10 mouse cellular contexts compared by ENCODE assay signal in the genomic region with DNA sequence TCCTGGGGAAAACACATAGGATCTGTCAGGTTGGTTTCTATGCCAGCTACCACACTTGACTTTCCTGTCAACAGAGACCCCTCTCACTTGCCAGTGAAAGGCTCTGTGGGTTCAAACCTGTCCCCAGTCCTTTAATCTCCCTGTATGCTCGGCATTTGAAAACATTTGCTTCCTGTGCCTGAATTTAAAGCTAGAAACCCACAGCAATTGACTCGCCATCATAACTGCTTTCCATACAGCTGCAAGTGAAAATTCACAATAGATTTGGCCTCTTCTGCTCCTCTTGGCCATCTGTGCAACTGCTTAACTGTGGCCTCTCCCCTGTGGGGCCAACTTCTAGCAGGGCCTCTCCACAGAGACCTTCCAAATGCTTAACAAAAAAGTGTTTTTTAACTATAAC.
DNase-seq lines count a peak whose midpoint lies in the region; ATAC-seq and TF ChIP-seq lines count a peak whose summit lies in the region.
"Had no signal": no experiment of that assay in that cellular context is flagged by ENCODE, and none has a peak within 500 bp of the region (broad histone marks: within the 10 kb centered on the region; RNA-seq: fewer than 3 reads in every experiment).

No protein-coding gene starts in this region.

- DNase-seq in heart, postnatal 4 days = no peak
- DNase-seq in embryonic facial prominence, embryonic 10.5 days (ENCODE audit: low spot score) = no peak
- no peak for DNase-seq in heart, postnatal 0 days (ENCODE audit: low spot score)
- DNase-seq in midbrain, embryonic 11.5 days (ENCODE audit: low spot score, missing footprints) = peak; percentile 89
- no peak for DNase-seq in testis, postnatal 14 days (ENCODE audit: low spot score)
- DNase-seq in cerebellum, adult 2 months = no peak
- no peak for DNase-seq in kidney, postnatal 25 days
- DNase-seq: kidney, adult 2 months had no signal

- no peaks in the 10 kb centered on the region for H3K36me3 ChIP-seq in heart, embryonic 11.5 days (ENCODE audit: control insufficient read depth, insufficient read depth, low read length)
- H3K36me3 ChIP-seq in embryonic facial prominence, embryonic 10.5 days (replicated peaks) = no peaks in the 10 kb centered on the region
- no peaks in the 10 kb centered on the region for H3K36me3 ChIP-seq in heart, postnatal 0 days (replicated peaks; ENCODE audit: control insufficient read depth, insufficient read depth, low read length)
- H3K36me3 ChIP-seq in midbrain, embryonic 11.5 days (ENCODE audit: control insufficient read depth, insufficient read depth, low read length) = no peaks in the 10 kb centered on the region

- H3K4me1 ChIP-seq in heart, embryonic 11.5 days (ENCODE audit: control insufficient read depth, insufficient read depth, low read length) = peaks cover 18% of the 10 kb centered on the region
- H3K4me1 ChIP-seq in embryonic facial prominence, embryonic 10.5 days = peaks cover 54% of the 10 kb centered on the region
- peaks cover 19% of the 10 kb centered on the region; the same call in 1 of the 2 replicates for H3K4me1 ChIP-seq in heart, postnatal 0 days (ENCODE audit: control insufficient read depth, insufficient read depth)
- H3K4me1 ChIP-seq in midbrain, embryonic 11.5 days (ENCODE audit: control insufficient read depth, insufficient read depth, low read length) = peaks cover 21% of the 10 kb centered on the region
- H3K4me1 ChIP-seq in cerebellum, adult 2 months (ENCODE audit: control insufficient read depth, insufficient read depth, low read length) = peaks cover 7% of the 10 kb centered on the region

- no peak for TF ChIP-seq POLR2A in cerebellum, adult 2 months (IDR thresholded peaks at IDR 0.05; ENCODE audit: borderline replicate concordance, insufficient read depth, low read length)

- peak overlapping the region; percentile 75 for H3K27ac ChIP-seq in heart, embryonic 11.5 days (ENCODE audit: low read depth, low read length)
- peak overlapping the region; percentile 85 for H3K27ac ChIP-seq in embryonic facial prominence, embryonic 10.5 days (replicated peaks)
- H3K27ac ChIP-seq in heart, postnatal 0 days (ENCODE audit: low read depth) = peak overlapping the region; percentile 77
- peak overlapping the region; percentile 90 for H3K27ac ChIP-seq in midbrain, embryonic 11.5 days (ENCODE audit: low read depth, low read length)
- no peak overlapping the region for H3K27ac ChIP-seq in cerebellum, adult 2 months (ENCODE audit: insufficient read depth, low read length)
- H3K27ac ChIP-seq: liver, embryonic 14.5 days had no signal

- no peak for TF ChIP-seq EP300 in heart, postnatal 0 days (IDR thresholded peaks at IDR 0.05; ENCODE audit: low read depth)

- peak overlapping the region; percentile 38; the same call in 1 of the 2 replicates for H3K4me2 ChIP-seq in heart, embryonic 11.5 days
- no peak overlapping the region for H3K4me2 ChIP-seq in heart, postnatal 0 days (ENCODE audit: low read depth, low read length)
- H3K4me2 ChIP-seq in midbrain, embryonic 11.5 days = no peak overlapping the region

- no peak for ATAC-seq in heart, embryonic 11.5 days (replicated peaks; ENCODE audit: insufficient number of reproducible peaks, low FRiP score, low TSS enrichment)
- ATAC-seq in heart, postnatal 0 days (ENCODE audit: insufficient read depth, low read depth) = no peak
- 0 out of 2 replicates have a peak, but pooled peaks have one; percentile 47 for ATAC-seq in midbrain, embryonic 11.5 days (ENCODE audit: low FRiP score)

- WGBS in heart, embryonic 11.5 days (ENCODE audit: insufficient replicate concordance) = 41% methylated on average over 2 of the region's 2 CpGs
- 36% methylated on average over 2 of the region's 2 CpGs for WGBS in embryonic facial prominence, embryonic 10.5 days
- WGBS in heart, postnatal 0 days = 46% methylated on average over 2 of the region's 2 CpGs
- WGBS in midbrain, embryonic 11.5 days = 29% methylated on average over 2 of the region's 2 CpGs
- WGBS in cerebellum, adult 2 months = 80% methylated on average over 2 of the region's 2 CpGs

- no peak overlapping the region for H3K4me3 ChIP-seq in heart, embryonic 11.5 days (ENCODE audit: low read depth, low read length)
- no peak overlapping the region for H3K4me3 ChIP-seq in embryonic facial prominence, embryonic 10.5 days
- H3K4me3 ChIP-seq in heart, postnatal 0 days (ENCODE audit: low read depth, low read length) = no peak overlapping the region
- no peak overlapping the region for H3K4me3 ChIP-seq in midbrain, embryonic 11.5 days (ENCODE audit: low read depth, low read length)
- H3K4me3 ChIP-seq in cerebellum, adult 2 months (replicated peaks; ENCODE audit: insufficient read depth, low read depth, low read length) = no peak overlapping the region

- no peak overlapping the region for H3K9ac ChIP-seq in heart, embryonic 11.5 days (ENCODE audit: low read depth, low read length)
- no peak overlapping the region for H3K9ac ChIP-seq in heart, postnatal 0 days (replicated peaks; ENCODE audit: low read depth, low read length)
- H3K9ac ChIP-seq in midbrain, embryonic 11.5 days (ENCODE audit: low read length) = no peak overlapping the region
- H3K9ac ChIP-seq: liver, embryonic 14.5 days had no signal

- no peaks in the 10 kb centered on the region for H3K9me3 ChIP-seq in heart, embryonic 11.5 days (replicated peaks; ENCODE audit: control insufficient read depth, low read length)
- H3K9me3 ChIP-seq in embryonic facial prominence, embryonic 10.5 days = no peaks in the 10 kb centered on the region
- no peaks in the 10 kb centered on the region for H3K9me3 ChIP-seq in heart, postnatal 0 days (replicated peaks; ENCODE audit: control insufficient read depth, low read length)
- no peaks in the 10 kb centered on the region for H3K9me3 ChIP-seq in midbrain, embryonic 11.5 days (ENCODE audit: control insufficient read depth, low read length)

- H3K27me3 ChIP-seq in heart, embryonic 11.5 days (ENCODE audit: control insufficient read depth, insufficient read depth, low read length) = no peaks in the 10 kb centered on the region
- H3K27me3 ChIP-seq in embryonic facial prominence, embryonic 10.5 days (replicated peaks; ENCODE audit: low read depth, poor library complexity, severe bottlenecking) = no peaks in the 10 kb centered on the region
- no peaks in the 10 kb centered on the region for H3K27me3 ChIP-seq in heart, postnatal 0 days (ENCODE audit: control insufficient read depth, insufficient read depth, low read length)
- H3K27me3 ChIP-seq in midbrain, embryonic 11.5 days (ENCODE audit: control insufficient read depth, insufficient read depth, low read length) = no peaks in the 10 kb centered on the region
- H3K27me3 ChIP-seq in cerebellum, adult 2 months (ENCODE audit: control insufficient read depth, insufficient read depth, low read length) = no peaks in the 10 kb centered on the region

- TF ChIP-seq CTCF in heart, postnatal 0 days (IDR thresholded peaks at IDR 0.05; ENCODE audit: low read depth) = no peak
- no peak for TF ChIP-seq CTCF in cerebellum, adult 2 months (IDR thresholded peaks at IDR 0.05; ENCODE audit: borderline replicate concordance, insufficient read depth, low read depth, low read length)
